Mouse (Mus musculus) limb, embryonic 13.5 days (tissue): ENCODE data around the gene Map3k20. TPM values are rescaled to one million over a fixed set of nuclear protein-coding genes. Genes with fewer than 3 reads are reported as not detected.

Experiments
- ATAC-seq: fragments of 200-750 bp; cut with Nextera tagmentation; 2 replicates; pipeline ENCODE4 v1.8.0; 2017; ENCODE audit warnings: low read depth, moderate number of reproducible peaks, moderate TSS enrichment; ENCODE audit not compliant: low FRiP score
- H3K27ac ChIP-seq: fragments of 300-500 bp; sonication (generic); 2 replicates; pipeline ENCODE4 v1.5.1; 2015; ENCODE audit warnings: inconsistent platforms, mild to moderate bottlenecking, moderate library complexity
- H3K27me3 ChIP-seq: fragments of 300-500 bp; sonication (generic); 2 replicates; pipeline ENCODE4 v1.6.1; 2015; ENCODE audit warnings: mild to moderate bottlenecking, inconsistent platforms
- H3K36me3 ChIP-seq: fragments of 300-500 bp; sonication (generic); 2 replicates; pipeline ENCODE4 v1.6.1; 2015; ENCODE audit warnings: inconsistent platforms, mild to moderate bottlenecking, moderate library complexity
- H3K4me1 ChIP-seq: fragments of 300-500 bp; sonication (generic); 2 replicates; pipeline ENCODE4 v1.6.1; 2015; ENCODE audit warnings: inconsistent platforms
- H3K4me2 ChIP-seq: fragments of 300-500 bp; sonication (generic); replicated peaks from 2 replicates; pipeline ENCODE4 v1.6.1; 2015; ENCODE audit warnings: inconsistent platforms, mild to moderate bottlenecking, moderate library complexity
- H3K4me3 ChIP-seq: fragments of 300-500 bp; sonication (generic); 2 replicates; pipeline ENCODE4 v1.5.1; 2015; ENCODE audit warnings: moderate library complexity, mild to moderate bottlenecking, inconsistent platforms
- H3K9ac ChIP-seq: fragments of 300-500 bp; sonication (generic); 2 replicates; pipeline ENCODE4 v1.6.1; 2015; ENCODE audit warnings: mild to moderate bottlenecking, inconsistent platforms
- H3K9me3 ChIP-seq: fragments of 300-500 bp; sonication (generic); 2 replicates; pipeline ENCODE4 v1.6.1; 2016; ENCODE audit warnings: inconsistent platforms
- WGBS: fragments of 180-500 bp; shearing (Covaris S2); methylation state at CpG from one replicate; pipeline ENCODE4 v1.1.7; 2015; 5-methylcytosine and 5-hydroxymethylcytosine counted together
- polyA plus RNA-seq: library from polyadenylated mRNA; unstranded; fragments of >200 nt; fragmentation: Nextera tagmentation; extraction: Ambion mirVana; gene quantifications from 2 replicates; pipeline ENCODE4 v1.2.1, GENCODE M21; 2015

The Map3k20 gene
- polyA plus RNA-seq, 1 experiment from 2014 or later, result 15.5 TPM

DNA sequence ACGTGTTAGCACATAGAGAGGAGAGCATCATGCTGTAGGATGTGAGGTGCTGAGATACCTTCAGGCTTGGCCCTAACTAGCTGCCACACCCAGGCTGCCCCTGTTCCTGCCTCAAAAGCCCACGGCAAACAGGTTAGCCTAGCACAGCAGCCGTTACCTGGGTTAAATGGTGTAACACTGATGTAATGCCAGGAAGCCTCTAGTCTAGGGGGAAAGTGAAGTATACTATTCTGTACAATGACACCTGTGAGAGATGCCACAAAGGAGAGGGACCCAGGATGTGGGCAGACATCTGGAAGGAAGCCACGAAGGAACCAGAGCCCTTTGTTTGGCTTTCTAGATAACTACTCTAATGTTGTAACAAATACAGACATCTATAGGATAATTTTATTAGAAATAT, 126.8 kb downstream of the Map3k20 start:
- 0 out of 2 replicates have a peak, but pooled peaks cover 3% of the 10 kb centered on the region for H3K36me3 ChIP-seq
- ATAC-seq, result no peak
- 87% methylated on average over 4 of the region's 4 CpGs for WGBS

DNA sequence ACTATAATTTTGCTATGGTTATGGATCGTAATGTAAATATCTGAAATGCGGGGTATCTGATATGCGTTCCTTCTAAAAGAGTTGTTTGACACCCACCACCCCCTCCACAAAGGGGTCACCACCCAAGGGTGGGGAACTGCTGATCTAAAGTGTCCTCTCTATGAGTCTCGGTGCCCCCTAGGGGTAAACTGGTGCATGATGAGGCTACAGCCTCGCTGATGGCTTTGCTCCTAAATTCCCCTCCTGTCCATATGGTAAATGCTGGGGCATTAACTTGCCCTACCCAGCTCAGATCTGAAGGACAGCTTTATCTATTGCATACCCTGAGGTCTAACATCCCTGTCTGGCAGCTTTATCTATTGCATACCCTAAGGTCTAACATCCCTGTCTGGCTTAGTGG, 130.0 kb downstream of the Map3k20 start:
- Histone ChIP-seq H3K36me3 (0 out of 2 replicates have a peak, but pooled peaks cover 3% of the 10 kb centered on the region), H3K9me3 (no peaks in the 10 kb centered on the region), H3K27me3 (no peaks in the 10 kb centered on the region), H3K4me1 (peaks cover 18% of the 10 kb centered on the region), H3K4me2 (no peak overlapping the region), H3K9ac (no peak overlapping the region), H3K4me3 (no peak overlapping the region), H3K27ac (no peak overlapping the region)
- ATAC-seq, result no peak
- 91% methylated on average over 5 of the region's 5 CpGs for WGBS

More for the DNA sequence above, 126.8 kb downstream of the Map3k20 start:
- H3K9ac ChIP-seq, result no peak overlapping the region
- H3K4me3 ChIP-seq, result no peak overlapping the region
- H3K9me3 ChIP-seq, result no peaks in the 10 kb centered on the region
- no peak overlapping the region for H3K4me2 ChIP-seq
- no peak overlapping the region for H3K27ac ChIP-seq
- no peaks in the 10 kb centered on the region for H3K27me3 ChIP-seq
- H3K4me1 ChIP-seq, result peaks cover 12% of the 10 kb centered on the region

- Histone ChIP-seq H3K27ac (no peak overlapping the region), H3K9ac (no peak overlapping the region), H3K4me3 (no peak overlapping the region), H3K27me3 (no peaks in the 10 kb centered on the region), H3K36me3 (0 out of 2 replicates have a peak, but pooled peaks cover 3% of the 10 kb centered on the region), H3K4me2 (no peak overlapping the region), H3K9me3 (no peaks in the 10 kb centered on the region), H3K4me1 (peaks cover 18% of the 10 kb centered on the region)
- WGBS, result 60% methylated on average over 14 of the region's 14 CpGs
- no peak for ATAC-seq
Observed at GRCm38 (mm10) chr2:72416095-72417080, 131.0 kb downstream of the Map3k20 start.

DNA sequence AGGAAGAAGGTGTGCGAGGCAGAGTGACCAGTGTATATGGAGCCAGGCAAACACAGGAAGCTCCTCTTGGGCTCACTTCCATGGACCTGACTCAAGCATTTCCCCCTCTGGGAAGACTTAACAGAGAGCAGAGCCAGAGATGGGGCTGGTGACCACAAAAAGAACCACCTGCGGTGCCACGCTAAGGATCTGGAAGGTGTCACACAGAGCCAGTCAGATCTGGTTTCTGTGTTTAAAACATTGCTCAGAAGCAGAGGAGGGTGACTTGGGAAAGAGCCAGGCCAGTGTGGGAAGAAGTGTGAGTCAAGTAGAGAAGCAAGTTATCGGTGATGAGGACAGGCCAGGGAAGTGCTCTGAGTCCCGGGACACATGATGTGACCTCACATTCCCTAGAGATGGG, 135.1 kb downstream of the Map3k20 start:
- no peaks in the 10 kb centered on the region for H3K36me3 ChIP-seq
- 79% methylated on average over 5 of the region's 5 CpGs for WGBS
- no peak overlapping the region for H3K4me2 ChIP-seq
- no peak overlapping the region for H3K9ac ChIP-seq
- peaks cover 18% of the 10 kb centered on the region for H3K4me1 ChIP-seq
- H3K27me3 ChIP-seq, result no peaks in the 10 kb centered on the region
- no peak for ATAC-seq
- no peaks in the 10 kb centered on the region for H3K9me3 ChIP-seq
- no peak overlapping the region for H3K27ac ChIP-seq
- no peak overlapping the region for H3K4me3 ChIP-seq

DNA sequence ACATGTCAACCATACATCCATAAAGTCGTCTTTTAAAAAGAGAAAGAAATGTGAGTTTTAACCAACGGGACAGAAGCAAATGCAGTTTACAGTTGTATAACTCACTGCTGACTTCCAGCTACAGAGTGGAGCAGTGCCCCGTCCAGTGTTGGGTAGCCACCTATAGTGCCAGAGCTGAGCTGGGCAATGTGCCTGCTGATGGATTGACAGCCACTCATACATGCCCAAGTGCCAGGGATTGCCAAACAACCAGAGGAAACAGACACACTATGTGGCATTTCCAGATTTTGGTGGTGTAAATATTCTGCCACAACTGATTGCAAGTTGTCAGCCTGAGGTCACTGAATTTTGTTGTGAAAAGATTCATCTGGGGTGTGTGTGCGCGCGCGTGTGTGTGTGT, 139.2 kb downstream of the Map3k20 start:
- Histone ChIP-seq H3K9ac (no peak overlapping the region), H3K4me3 (no peak overlapping the region), H3K4me1 (peaks cover 6% of the 10 kb centered on the region; the same call in 1 of the 2 replicates), H3K27ac (no peak overlapping the region), H3K27me3 (0 out of 2 replicates have a peak, but pooled peaks cover 3% of the 10 kb centered on the region), H3K36me3 (no peaks in the 10 kb centered on the region), H3K9me3 (no peaks in the 10 kb centered on the region), H3K4me2 (no peak overlapping the region)
- ATAC-seq, result no peak
- 83% methylated on average over 7 of the region's 7 CpGs for WGBS

GRCm38 (mm10) chr2:72426776-72427175, 141.3 kb downstream of the Map3k20 start:
- 0 out of 2 replicates have a peak, but pooled peaks cover 3% of the 10 kb centered on the region for H3K27me3 ChIP-seq
- H3K4me1 ChIP-seq, result peaks cover 6% of the 10 kb centered on the region; the same call in 1 of the 2 replicates
- no peak overlapping the region for H3K27ac ChIP-seq
- 9% methylated on average over 8 of the region's 8 CpGs for WGBS
- no peak overlapping the region for H3K9ac ChIP-seq
- ATAC-seq, result no peak
- H3K4me2 ChIP-seq, result no peak overlapping the region
- no peaks in the 10 kb centered on the region for H3K36me3 ChIP-seq
- H3K9me3 ChIP-seq, result no peaks in the 10 kb centered on the region
- no peak overlapping the region for H3K4me3 ChIP-seq

DNA sequence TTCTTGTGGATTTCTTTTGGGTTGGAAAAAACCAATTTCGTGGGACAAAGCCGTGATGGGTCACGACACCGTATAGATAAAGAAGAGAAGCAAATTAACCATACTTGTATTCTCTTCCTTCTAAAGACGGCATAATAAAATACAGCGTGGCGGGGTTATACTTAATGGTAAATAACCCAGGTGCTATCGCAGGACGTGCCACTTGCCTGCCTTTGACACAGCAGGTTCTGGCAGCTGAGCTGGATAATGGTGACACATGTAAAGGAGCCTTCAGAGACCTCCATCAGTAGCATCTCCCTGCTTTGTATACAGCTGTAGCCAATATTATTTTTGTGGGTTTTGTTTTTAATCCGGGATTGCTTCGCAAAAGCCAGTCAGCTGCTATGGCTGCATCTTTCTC, 141.9 kb downstream of the Map3k20 start:
- H3K9me3 ChIP-seq, result no peaks in the 10 kb centered on the region
- 43% methylated on average over 11 of the region's 11 CpGs for WGBS
- no peak overlapping the region for H3K27ac ChIP-seq
- peaks cover 6% of the 10 kb centered on the region; the same call in 1 of the 2 replicates for H3K4me1 ChIP-seq
- no peak for ATAC-seq
- H3K4me3 ChIP-seq, result no peak overlapping the region
- no peaks in the 10 kb centered on the region for H3K36me3 ChIP-seq
- H3K9ac ChIP-seq, result no peak overlapping the region
- no peak overlapping the region for H3K4me2 ChIP-seq
- 0 out of 2 replicates have a peak, but pooled peaks cover 3% of the 10 kb centered on the region for H3K27me3 ChIP-seq

DNA sequence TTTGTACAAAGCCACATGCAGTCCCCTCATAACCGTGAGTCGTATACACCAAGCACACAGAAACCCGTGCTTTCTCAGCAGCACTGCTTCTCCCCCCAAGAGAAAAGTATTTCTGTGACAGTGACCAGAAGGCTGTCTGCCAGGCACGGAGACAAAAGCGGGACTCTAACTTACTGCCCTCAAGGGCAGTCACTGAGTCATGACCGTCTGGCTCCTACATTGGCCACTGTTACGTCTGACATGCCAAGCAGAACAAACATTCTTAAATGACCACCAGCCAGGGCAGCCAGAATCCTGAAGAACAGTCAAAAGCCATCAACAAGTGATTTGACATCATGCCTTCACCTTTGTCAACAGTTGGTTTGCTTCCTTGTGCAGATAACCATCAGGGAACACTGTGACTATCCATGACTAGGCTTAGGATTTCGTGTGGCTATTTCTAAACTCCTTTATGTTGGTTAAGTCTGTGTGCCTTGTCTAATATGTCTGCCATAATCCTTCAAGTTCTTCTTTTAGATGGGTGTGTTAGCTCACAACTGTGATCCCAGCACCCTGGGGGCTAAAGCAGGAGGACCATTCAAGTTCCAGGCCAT, 153.6 kb downstream of the Map3k20 start:
- no peak overlapping the region for H3K4me3 ChIP-seq
- H3K9ac ChIP-seq, result no peak overlapping the region
- H3K4me1 ChIP-seq, result no peaks in the 10 kb centered on the region
- H3K9me3 ChIP-seq, result no peaks in the 10 kb centered on the region
- H3K27ac ChIP-seq, result no peak overlapping the region
- H3K4me2 ChIP-seq, result no peak overlapping the region
- ATAC-seq, result no peak
- no peaks in the 10 kb centered on the region for H3K27me3 ChIP-seq
- WGBS, result 85% methylated on average over 8 of the region's 8 CpGs
- H3K36me3 ChIP-seq, result peaks cover 7% of the 10 kb centered on the region

GRCm38 (mm10) chr2:72441010-72441409, 155.6 kb downstream of the Map3k20 start:
- Histone ChIP-seq H3K27me3 (no peaks in the 10 kb centered on the region), H3K9me3 (no peaks in the 10 kb centered on the region), H3K9ac (no peak overlapping the region), H3K4me3 (no peak overlapping the region), H3K4me1 (no peaks in the 10 kb centered on the region), H3K36me3 (peaks cover 7% of the 10 kb centered on the region; the same call in 1 of the 2 replicates), H3K27ac (no peak overlapping the region), H3K4me2 (no peak overlapping the region)
- 92% methylated on average over 9 of the region's 9 CpGs for WGBS
- ATAC-seq, result no peak

DNA sequence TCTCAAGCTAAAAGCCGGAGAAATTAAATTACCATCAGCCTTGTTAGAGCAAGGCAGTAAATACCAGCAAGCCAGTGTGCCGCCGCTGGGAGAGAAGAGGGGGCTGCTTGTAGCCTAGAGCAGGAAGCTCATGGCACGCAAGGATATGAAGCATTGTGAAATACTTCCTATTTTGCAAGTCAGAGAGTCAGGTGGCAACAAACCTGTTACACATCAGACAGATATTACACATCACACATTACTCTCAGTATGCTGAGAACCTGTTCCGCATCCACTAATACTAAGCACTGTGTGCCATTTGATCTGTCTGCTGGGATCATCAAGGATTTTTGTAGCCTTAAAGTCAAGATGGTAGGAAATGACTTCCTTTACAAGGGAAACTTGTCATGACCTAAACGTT, 157.4 kb downstream of the Map3k20 start:
- ATAC-seq, result no peak
- no peak overlapping the region for H3K4me2 ChIP-seq
- no peak overlapping the region for H3K4me3 ChIP-seq
- H3K9me3 ChIP-seq, result no peaks in the 10 kb centered on the region
- 72% methylated on average over 6 of the region's 6 CpGs for WGBS
- peaks cover 7% of the 10 kb centered on the region; the same call in 1 of the 2 replicates for H3K36me3 ChIP-seq
- no peaks in the 10 kb centered on the region for H3K4me1 ChIP-seq
- no peak overlapping the region for H3K27ac ChIP-seq
- H3K9ac ChIP-seq, result no peak overlapping the region
- H3K27me3 ChIP-seq, result no peaks in the 10 kb centered on the region

DNA sequence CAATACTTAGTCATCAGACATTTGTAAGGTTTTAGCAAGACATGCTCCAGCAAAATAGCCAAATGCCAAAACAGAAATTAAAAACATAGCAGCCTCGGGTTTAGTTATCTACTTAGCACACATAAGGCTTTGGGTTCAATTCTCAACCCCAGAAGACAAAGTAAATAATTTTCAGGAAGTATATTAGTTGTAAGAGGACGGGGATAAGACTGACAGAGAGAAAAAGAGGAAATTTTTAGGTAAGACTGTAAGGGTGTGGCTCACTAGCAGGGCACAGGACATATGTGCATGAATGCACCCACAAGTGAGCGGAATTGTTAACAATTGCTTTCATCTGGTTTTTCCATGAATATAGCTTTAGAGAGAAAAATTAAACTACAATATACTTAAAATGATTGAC, 158.5 kb downstream of the Map3k20 start:
- no peak for ATAC-seq
- Histone ChIP-seq H3K4me3 (no peak overlapping the region), H3K36me3 (peaks cover 7% of the 10 kb centered on the region; the same call in 1 of the 2 replicates), H3K9ac (no peak overlapping the region), H3K27ac (no peak overlapping the region), H3K27me3 (no peaks in the 10 kb centered on the region), H3K4me2 (no peak overlapping the region), H3K4me1 (no peaks in the 10 kb centered on the region), H3K9me3 (no peaks in the 10 kb centered on the region)
- WGBS, result 77% methylated on average over 3 of the region's 3 CpGs

- no peaks in the 10 kb centered on the region for H3K27me3 ChIP-seq
- peaks cover 6% of the 10 kb centered on the region; the same call in 1 of the 2 replicates for H3K36me3 ChIP-seq
- WGBS, result 88% methylated on average over 3 of the region's 3 CpGs
- H3K4me2 ChIP-seq, result no peak overlapping the region
- ATAC-seq, result no peak
- H3K9ac ChIP-seq, result no peak overlapping the region
- no peaks in the 10 kb centered on the region for H3K9me3 ChIP-seq
- H3K4me1 ChIP-seq, result no peaks in the 10 kb centered on the region
- H3K4me3 ChIP-seq, result no peak overlapping the region
- no peak overlapping the region for H3K27ac ChIP-seq
Observed at GRCm38 (mm10) chr2:72446106-72446505, 160.7 kb downstream of the Map3k20 start.
